Mouse (Mus musculus) fibroblast of lung, adult 2 months (primary cell): ENCODE measurements at regions not wholly inside any gene's neighbourhood (a gene's known extent, or its start where the extent isn't known, plus 50 kb on each side); places are given as distances from the start of the nearest gene placed in this dataset.

ENCODE experiments used
- DNase-seq: peaks from one replicate; pipeline ENCODE4 v3.0.0-alpha.2; 2011; ENCODE audit warnings: low read depth

DNA sequence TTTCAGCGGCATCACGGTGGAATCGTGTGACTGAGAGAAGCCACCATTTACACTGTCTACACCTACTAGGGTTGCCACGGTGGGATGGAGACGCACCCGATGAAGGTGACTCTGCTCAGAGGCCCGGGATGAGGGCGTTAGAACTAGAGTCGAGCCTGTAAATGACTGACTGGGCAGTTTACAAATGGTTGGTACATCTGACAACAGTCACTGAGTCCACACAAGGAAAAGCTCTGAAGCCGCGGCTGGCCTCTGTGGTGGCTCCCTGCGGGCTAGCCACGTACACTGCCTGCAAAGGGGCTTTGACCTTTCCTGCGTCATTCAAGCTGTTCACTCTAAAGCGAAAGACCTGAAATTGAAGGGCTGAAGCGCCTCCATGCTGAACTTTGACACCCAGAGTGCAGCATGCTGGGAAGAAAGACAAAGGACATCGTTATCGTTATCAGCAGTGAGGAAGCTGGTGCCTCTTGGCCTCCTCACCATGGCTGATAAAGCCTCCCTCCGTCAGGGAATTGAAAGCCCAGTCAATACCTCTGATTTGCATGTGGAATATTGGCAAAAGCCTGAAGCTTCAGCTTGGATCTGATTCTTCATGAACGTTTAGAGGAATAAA is 462.1 kb upstream of the Arglu1 start:
- no peak for DNase-seq

DNA sequence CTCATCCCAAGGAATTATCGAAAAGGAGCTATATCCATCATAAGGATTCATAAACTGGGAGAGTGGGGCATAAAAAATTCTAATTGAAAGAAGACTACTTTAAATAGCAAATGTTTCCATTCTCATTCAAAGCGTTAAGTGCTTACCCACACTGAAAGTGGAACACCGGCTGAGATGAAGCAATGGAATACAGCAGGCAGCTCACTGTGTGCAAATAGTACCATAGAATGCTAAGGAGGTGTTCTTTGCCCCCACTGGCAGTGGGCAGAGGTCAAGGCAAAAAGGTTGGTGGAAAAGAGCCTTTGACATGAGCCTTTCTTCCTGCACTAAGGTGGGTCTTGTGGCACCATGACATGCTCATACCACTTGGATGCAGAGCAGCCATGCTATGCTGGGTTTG is 454.0 kb upstream of the Arglu1 start:
- DNase-seq = no peak

DNA sequence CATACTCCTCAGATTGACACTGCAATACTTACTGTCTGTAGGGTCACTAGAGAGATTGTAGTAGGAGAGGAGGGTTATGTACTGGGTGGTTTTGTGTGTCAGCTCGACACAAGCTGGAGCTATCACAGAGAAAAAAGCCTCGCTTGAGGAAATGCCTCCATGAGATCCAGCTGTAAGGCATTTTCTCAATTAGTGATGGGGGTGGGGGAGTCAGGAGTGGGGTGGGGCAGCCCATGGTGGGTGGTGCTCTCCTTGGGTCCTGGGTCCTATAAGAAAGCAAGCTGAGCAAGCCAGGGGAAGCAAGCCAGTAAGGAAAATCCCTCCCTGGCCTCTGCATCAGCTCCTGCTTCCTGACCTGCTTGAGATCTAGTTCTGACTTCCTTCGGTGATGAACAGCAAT is 449.5 kb upstream of the Arglu1 start:
- DNase-seq = no peak

DNA sequence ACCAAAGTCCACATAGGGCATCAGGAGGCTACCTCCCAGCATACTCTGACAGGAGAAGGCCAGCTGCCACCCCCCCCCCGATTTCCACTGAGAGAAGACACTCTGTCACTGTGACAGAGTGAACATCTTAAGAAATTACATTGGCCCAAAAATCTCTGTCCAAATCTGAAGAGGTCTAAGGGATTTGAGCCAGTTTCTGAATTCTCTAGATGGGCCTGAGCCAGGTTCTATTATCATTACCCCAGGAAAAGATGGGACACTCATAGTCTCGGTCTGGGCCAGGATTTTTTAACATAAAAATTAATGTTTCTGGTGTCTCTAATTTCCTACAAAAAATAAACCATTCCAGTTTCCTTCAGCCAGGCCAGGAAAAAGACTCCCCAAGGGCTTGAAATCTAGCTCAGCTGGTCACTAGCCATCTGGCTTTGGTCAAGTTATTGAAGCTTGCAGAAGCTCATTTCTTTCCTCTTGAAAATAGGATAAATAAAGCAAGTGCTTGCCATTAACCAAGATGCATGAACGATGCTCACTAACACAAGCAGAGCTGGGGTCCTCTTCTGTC is 448.8 kb upstream of the Arglu1 start:
- DNase-seq = no peak

DNA sequence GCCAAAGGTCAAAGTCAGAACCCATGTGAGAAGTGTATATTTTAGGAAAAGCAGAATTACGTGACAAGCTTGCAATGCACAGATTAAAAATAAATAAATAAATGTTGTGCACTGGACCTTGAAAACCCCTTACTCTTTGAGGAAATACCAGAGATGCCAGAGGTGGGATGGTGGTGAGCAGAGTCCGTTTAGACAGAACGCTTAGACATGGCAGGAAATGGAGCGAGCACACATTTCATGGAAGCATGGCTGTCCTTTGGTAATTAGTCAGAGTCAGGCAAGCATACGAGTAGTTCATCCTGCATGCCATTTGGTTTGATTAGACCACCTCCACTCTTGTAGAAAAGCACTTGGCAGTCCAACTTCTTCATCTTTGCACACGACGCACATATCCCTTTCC is 443.4 kb upstream of the Arglu1 start:
- DNase-seq = no peak

DNA sequence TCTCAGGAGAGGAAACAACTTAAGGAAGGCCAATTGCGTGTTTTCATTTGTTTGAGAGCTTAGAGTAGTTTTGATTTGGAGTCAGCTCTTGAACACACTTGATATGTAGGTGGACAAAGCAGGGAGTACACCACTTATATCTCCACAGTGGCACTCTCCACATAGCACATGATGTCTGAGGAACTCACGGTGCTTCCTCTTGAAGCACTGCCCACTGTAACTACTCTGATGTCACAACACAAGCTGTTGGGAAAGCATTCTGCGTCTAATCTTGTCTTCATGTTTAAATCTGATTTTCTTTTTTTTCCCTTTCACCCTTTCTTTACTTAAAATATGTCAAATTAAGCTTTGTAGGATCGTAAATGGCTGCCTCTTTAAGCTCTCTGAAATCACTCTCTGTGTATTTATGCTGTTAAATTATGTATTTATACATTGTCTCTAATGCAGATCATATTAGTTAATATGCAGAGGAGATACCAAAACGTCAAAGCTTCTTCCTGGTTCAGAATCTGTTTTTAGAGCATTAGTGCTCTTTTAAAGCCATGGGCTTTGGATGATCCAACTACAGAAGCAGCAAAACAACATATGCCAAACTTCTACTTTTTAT is 442.4 kb upstream of the Arglu1 start:
- no peak for DNase-seq

DNA sequence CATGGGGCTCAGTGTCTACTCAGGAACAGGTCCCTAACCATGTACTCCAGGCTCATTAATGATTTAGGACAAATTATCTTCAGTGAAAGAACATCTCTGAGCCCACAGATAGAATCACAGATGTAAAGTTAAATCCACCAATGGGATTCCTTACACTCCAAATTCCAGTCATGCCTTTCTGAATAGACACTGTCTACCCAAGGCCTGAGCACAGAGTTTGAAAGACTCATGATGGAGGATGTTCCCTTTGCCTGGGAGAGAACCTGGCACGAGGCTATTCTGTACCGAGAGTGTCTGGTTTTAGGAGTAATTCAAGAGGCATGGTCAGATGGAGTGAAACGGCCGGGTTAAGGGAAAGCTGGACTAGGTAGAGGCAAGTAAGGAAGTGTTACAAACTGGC is 440.9 kb upstream of the Arglu1 start:
- no peak for DNase-seq

DNA sequence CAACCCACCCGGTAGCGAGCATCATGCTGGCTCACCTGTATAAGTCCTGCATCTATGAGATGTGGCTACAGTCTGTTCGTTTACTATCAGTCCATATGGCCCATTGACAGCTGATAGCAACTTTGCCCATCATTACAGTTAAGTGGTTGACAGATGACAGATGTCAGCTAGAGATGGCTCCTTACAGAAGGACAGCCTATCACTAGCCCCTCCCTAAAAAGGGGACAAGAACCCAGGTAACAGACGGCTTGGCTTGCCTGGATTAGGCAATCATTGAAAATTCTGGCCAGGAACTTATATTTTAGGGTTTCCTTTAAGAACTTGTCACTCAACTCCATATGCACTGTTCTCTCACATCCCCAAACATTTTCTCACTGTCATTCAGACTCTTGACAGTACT is 434.2 kb upstream of the Arglu1 start:
- DNase-seq = no peak

DNA sequence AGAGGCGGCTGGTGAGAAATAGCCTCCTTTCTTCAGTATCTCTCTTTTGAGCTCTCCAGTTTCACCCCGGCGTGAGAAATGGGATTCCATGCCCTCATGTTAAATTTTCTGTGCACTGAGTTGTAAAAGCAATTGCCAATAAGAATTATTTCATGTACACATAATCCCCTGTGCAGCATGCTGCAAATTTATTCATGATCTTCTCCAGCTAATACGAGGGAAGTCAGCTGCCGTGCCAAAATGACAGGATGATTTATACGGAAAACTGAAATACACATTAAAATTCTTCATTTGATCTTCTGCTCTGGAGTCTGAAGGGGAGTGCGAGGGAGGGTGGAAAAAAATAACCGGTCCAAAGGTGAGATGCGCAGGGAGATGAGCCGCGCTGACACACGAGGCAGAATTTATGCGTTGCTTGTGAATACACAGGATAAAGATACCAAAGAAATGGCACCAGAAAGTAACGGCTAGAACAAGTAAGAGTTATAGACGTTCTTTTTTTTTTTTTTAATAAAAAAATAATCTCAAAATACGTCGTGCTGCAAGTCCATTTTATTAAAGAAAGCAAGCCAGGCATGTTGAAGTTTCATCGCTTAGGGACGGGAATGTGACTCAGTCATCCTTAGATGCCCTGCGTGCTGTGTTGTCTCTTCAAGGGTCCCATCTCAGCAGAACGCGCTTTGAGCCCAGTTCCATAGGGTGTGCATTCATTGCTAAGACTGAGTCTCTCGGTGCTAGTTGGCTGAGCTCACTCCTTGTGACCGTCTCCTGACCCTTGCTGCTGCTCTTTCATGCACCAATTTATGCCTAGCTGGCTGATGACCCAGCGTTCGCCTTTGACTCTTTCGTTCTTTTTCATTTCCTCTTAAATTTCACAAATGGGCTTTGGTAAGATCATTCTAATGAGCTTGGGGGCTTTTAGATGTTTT is 427.8 kb upstream of the Arglu1 start:
- no peak for DNase-seq

DNA sequence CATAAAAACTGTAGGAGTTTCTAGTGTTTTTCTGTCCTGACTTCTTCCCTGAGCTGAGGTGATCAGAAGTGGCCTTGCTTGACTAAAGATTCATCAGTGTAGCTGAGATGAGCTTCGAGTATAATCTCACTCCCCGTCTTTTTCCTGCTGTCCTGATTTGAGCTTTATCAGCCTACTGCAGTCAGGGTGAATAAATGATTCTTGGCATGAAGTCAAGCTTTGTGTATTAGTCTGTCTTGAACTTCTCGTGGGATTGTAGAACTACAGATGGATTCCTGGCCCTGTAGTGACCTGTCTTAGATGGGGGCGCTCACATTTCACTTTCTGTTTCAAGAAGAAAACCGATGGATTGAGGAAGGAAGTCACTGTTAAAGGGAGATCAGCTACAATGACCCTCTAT is 405.7 kb upstream of the Arglu1 start:
- no peak for DNase-seq

DNA sequence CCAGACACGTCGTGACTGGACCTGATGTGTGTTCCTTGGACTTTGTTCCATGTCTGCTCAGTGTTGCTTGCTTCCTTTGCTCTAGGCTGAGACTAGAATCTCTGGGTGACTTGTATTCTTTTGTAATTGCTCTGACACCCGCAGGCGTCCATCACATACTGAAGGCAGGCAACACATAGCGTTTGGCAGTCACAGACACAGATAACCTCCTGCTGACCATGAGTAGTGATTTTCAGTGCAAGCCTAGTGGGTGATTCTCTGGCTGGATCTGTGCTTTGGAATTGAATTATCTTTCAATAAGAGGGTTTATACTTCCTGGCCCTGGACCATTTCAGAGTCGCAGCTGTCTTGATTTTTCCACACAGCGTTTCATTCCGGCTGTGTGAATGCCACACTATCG is 403.7 kb upstream of the Arglu1 start:
- no peak for DNase-seq

DNA sequence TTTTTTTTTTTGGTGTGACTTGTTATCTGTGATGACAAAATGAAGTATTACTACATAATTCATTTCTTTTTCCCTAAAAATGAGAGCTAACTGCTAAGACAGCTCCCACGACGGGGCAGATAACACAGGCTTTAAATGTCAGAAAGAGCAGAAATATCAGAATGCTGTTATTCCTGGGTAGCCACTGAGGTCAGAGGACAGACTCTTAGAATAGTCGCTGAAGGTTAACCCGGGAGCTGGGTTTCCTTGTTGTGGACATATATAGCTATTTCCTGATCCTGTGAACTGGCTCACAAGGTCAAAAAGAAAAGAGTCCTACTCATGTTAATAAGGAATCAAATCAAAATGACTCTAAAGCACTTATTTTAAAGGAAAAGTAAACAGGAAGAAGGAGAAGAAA is 403.0 kb upstream of the Arglu1 start:
- no peak for DNase-seq

DNA sequence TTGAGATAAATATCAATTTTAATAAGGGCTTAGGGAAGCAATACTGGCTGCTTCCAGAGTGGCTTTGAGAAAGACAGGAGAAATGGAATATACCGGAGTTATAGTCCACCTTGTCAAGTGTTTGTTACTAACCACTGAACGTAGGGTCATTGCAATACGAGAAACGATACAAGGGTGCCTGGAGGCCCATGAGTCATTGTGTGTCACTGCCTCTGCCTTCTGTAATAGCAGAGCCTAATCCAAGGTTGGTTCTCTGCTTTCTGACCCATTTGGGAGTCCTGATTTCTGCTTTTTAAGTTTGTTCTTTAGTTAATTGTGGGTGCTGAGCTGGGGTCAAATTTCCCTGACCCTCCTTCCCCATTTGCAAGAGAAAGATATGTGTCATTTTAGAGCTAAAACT is 382.4 kb upstream of the Arglu1 start:
- no peak for DNase-seq

DNA sequence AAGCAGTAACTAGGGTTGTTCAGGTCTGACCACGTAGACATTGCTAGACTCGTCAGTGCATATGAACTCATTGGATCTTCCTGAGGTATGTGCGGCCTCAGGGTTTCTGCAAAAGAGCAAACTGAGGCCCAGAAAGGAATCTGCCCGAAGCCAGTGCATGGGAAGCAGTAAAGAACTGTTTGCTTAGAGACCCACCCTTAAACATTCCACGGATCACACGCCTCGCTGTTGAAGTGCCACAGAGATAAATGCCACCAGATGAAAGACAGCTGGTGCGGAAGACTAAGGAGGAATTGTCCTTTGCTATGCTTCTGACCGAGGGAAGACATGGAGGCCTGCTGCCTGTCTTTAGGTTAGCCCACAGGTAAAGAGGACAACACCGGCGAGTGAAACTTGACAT is 382.0 kb upstream of the Arglu1 start:
- DNase-seq = no peak

DNA sequence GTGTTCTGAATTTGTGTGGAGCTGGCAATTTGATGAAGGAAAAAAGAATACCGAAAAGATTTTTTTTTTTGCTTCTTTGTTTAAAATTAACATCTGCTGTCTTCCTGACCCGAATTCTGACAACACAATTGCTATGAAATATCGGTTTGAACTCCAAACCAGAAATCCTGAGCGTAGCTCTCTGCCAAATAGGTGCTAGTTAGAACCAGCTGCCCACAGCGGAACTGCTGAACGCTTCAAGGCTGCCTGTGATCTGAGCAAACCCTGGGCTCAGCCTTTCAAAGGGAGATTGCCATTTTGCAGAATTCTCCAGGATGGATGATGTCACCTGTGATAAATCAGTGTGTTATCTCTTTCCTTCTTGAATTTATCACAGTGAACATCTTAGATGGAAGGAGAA is 380.6 kb upstream of the Arglu1 start:
- DNase-seq = no peak

DNA sequence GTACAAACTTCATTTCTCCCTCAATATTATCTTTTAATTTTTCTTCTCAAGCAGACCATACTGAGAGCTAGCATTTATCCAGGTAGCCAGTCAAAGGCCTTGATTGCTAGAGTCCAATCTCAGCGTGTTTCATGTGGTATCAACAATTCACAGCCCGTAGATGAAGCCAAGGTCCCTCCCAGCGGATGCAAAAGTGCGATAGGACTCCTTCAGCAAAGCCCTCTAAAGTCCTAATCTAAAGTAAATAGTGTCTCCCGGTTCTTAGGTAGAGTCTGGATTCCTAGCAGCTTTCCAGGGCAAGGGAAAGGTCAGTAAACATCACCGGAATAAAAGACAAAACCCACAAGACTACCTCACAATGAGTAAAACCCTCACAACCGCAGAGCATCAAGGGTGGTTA is 379.5 kb upstream of the Arglu1 start:
- DNase-seq = no peak

DNA sequence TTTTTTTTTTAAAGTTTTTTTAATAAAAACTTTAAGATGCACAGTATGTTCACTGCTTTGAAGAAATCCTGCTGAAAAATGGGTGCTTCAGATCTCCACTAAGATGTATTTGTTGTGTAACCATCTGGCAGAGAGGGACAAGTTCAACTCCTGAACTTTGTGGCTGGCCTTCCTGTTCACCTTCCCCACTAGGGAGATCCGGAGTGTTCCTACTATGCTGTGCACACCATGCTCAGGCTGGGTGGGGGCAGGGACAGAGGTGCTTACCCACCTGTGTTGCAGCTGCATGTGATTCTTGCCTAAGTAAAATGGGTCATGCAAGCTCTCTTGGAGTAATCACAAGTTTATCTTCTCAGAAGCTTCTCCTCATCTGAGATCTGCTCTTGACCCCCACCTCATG is 377.4 kb upstream of the Arglu1 start:
- DNase-seq = no peak

DNA sequence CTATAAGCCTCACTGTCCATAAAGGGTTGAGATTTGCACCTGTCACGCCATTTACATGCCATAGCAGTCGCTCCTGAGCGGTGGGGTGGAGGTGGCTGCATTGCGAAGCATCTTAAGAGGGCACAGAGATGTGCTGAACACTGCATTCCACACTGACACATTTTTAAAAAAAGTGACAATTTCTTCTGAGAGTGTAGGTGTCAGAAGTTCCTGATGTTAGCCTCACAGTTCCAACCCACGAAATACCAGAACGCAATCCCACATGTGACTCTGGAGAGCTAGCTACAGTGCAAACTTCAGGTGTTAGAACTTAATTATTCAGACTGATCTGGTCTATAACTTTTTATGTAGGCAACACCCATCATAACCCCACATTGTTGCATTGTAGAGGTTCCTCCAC is 369.8 kb upstream of the Arglu1 start:
- no peak for DNase-seq

DNA sequence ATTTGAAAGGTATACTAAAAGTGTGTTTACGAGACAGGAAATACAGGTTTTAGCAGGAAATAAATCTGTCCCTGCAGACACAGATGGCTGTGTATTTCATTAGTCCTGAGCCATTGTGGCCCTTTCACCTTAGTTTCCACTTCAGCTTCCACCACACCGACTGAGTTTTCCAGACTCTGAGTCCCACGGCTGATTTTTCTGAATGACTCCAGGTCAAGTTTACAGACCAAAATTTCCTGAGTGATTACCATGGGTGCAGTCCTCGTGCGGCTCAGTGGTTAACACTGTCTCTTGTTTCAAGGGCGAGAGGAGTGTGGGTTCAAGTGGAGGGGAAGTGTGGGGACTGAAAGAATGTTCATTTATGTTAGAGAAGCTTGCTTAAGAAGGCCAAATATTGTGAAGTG is 365.1 kb upstream of the Arglu1 start:
- DNase-seq = no peak

DNA sequence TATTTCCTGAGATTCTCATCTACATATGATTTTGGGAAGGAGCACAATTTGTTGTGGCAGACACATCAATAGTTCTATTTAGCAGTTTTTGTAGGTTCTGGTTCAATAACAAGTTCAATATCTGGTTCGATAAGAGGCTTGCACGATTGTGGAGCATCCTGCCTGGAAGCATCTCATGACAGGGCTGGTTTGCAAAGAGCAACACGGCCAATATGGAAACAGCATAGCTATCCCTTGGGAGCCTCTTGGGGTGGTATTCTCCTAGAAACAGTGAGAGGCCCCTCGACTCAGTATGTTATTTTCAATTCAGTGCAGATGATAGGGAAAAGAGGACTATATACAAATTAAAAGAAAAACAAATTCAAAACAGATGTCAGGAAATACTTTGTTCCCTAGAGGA is 364.5 kb upstream of the Arglu1 start:
- DNase-seq = no peak

DNA sequence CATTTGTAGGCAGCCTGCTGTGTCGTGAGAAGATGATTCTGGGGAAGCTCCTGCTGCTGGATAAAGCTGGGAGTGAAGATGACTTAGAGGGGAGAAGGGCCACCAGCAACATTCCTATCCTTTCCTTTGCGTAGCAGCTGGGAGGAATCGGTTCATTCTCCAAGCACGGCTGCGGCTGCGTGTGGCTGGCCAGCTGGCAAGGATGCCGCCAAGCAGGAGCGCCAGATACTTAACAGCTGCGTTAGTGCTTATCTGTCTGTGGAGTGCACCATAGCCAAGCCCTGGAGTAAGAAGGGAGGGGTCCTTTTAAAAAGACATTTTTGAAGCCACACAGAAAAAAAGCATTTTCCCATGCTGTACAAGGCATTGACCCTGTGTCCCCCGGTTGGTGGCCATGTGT is 361.4 kb upstream of the Arglu1 start:
- DNase-seq = no peak

DNA sequence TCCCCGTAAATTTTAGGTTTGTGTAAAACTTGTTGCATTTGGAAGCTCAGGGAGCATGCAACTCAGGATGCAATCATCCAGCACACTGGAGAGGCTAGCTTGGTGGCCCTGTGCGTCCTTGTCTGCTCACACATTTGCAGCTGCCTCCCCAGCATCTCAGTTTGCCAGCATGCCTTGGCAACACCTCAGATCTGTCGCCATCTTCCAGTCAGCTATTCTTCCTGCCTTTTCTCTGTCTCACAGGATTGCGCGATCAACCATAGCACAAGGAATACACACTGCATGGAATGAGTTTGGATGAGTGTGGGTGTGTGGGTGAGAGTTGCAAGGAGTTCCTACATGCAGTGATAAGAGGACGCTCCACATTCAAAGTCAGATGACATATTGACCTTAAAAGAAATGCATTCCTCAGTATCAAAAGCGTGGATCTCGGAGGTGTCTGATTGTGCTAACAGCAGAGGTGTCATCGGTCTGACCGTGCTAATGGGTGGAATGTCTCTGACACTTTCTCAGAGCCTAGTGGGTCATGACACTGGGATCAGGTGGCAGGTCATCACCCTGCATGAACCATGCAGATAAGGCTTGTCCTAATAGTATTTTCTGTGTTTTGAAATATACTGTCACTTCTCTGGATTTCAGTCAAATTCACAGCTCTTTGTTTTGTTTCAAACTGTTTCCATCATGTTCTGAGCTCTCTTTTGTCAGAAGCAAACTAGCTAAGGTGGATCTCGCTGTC is 360.6 kb upstream of the Arglu1 start:
- no peak for DNase-seq
